Mouse (Mus musculus) left cerebral cortex, postnatal 4 days (tissue): ENCODE data around the gene Etl4. TPM values are rescaled to one million over a fixed set of nuclear protein-coding genes. Genes with fewer than 3 reads are reported as not detected.

Experiments used
- DNase-seq: peaks from one replicate; pipeline ENCODE4 v3.0.0-alpha.2; 2022
- intact Hi-C: fragments of 180-260 bp; cut with DNase I; formaldehyde crosslinking; loops from one replicate; pipeline ENCODE4 v1.15.1; 2025
- microRNA-seq: library from miRNA; unstranded; fragments of <30 nt; microRNA quantifications from one replicate; pipeline ENCODE4 v1.2.0, GENCODE M21; 2022
- total RNA-seq, 2 experiments: library from RNA; stranded (reverse); gene quantifications; 2 replicates each; pipeline ENCODE4 v1.2.3; 2021

The Etl4 gene
- total RNA-seq, 2 experiments from 2014 or later, result 36.7 to 44.8 TPM

- intact Hi-C loops, result no loop called here
- DNase-seq, result no peak
Measured at GRCm38 (mm10) chr2:20801236-20801890, 891.8 kb downstream of the Etl4 start.

- DNase-seq, result peak; percentile 58
- intact Hi-C loops, result no loop called here
Measured at GRCm38 (mm10) chr2:20811506-20811905, 901.9 kb downstream of the Etl4 start.

DNA sequence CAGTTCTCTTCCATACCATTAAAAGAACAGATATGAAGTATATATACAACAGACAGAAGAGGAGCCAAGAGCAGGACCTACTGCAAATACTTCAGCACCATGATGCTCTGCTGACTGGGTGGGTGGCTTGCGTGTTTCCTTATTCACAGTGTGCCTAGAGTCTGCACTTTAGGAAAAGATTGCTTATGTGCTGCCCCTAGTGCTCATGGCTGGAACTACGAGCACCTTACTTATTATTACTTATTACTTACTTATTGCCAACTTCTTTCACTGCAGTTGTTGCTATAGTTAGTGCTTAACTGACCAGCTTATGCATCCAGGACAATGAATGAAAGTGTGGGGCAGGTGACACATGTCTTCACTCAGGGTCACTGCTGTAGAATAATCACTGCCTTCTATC, 904.4 kb downstream of the Etl4 start:
- DNase-seq, result no peak
- intact Hi-C loops, result no loop called here

GRCm38 (mm10) chr2:20818226-20818625, 908.6 kb downstream of the Etl4 start:
- DNase-seq, result no peak
- intact Hi-C loops, result no loop called here

DNA sequence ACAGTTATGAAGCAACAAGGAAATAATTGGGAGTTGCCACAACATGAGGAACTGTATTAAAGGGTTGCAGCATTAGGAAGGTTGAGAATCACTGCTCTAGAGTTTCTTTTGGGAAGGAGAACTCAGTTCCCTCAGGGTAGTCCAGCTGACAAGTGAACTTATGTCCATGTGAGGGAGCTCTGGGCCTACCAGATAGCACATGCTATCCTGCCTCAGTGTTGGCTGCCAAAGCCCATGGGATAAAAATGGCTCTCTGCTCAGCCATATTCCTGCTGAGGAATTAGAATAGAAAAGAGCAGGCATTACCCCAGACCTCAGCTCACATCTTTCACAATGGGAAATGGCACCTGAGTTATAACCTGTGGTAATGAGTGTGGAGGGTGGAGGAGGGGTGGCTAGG, 916.7 kb downstream of the Etl4 start:
- DNase-seq, result no peak
- intact Hi-C loops, result no loop called here

- intact Hi-C loops, result no loop called here
- DNase-seq, result no peak
Measured at GRCm38 (mm10) chr2:20830882-20831281, 921.3 kb downstream of the Etl4 start.

DNA sequence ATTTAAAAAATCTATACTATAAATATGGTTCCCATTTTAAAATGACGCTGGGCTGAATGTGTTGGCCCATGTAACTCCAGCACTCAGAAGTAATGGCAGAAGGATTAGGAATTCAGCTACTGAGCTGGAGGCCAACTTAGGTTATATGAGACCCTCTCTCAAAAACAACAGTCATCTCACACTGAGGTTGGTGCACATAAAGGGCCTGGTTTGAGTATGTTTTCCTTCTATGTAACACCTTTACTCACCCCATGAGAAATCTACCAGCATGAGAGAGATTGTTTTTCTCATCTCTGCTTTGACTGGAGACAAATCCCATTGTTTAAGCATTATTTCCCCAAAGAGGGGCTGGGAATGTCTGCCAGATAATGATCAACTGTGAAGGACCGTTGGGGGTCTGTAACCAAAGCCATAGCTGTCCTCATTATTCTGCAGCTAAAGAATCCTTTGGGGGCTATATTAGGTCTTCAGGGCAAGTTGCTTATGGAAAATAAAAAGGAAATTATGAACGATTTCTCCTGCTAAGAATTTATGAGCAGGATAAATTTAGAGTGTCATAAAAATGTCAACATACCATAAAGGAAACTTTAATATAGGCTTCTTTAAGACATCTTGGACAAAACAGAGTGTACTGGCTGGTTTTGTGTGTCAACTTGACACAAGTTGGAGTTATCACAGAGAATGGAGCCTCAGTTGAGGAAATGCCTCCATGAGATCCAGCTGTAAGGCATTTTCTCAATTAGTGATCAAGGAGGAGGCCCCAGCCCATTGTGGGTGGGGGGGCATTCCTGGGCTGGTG, 922.2 kb downstream of the Etl4 start:
- no peak for DNase-seq
- intact Hi-C loops, result no loop called here

DNA sequence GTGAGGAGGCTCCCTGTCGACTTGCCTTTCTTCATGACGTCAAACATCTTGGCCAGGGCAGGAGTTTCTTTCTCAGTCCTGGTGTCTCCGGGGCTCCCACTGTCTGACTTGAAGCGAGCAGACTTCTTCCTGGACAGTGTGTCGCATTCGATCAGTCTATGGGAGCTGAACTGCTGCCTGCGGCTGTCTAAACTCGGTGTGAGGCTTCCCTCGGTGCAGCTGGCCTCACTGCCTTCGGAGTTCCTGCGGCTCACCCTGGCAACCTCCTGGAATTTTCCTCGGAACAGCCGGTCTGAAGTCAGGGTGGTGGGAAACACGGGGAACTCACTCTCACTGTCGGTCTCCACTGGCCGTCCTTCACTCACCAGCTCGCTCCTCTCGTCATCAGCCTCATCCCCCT, 939.8 kb downstream of the Etl4 start:
- intact Hi-C loops, result no loop called here

More for the DNA sequence above, 939.8 kb downstream of the Etl4 start:
- DNase-seq, result peak; percentile 54

Small RNA genes lying within 50 kb of the gene (microRNA-seq; reads per million reads assigned to microRNA genes)
- gene Gm44457, result not detected
